Mouse (Mus musculus) hindbrain, embryonic 11.5 days (tissue): ENCODE measurements around the gene Nr1i3. TPM values are rescaled to one million over a fixed set of nuclear protein-coding genes. Genes with fewer than 3 reads are reported as not detected.
A peak's percentile ranks its signal among the peaks of the same experiment; 100 is the strongest.

Experiments
- ATAC-seq: fragments of 200-750 bp; cut with Nextera tagmentation; 2 replicates; pipeline ENCODE4 v1.8.0; 2017; ENCODE audit warnings: mild to moderate bottlenecking, moderate TSS enrichment, moderate library complexity; ENCODE audit not compliant: low FRiP score
- DNase-seq: peaks from one replicate; pipeline ENCODE4 v3.0.0-alpha.2; 2015; ENCODE audit warnings: low spot score
- H3K27ac ChIP-seq: fragments of 300-500 bp; sonication (generic); 2 replicates; pipeline ENCODE4 v1.5.1; 2014; ENCODE audit warnings: mild to moderate bottlenecking, low read depth, low read length
- H3K27me3 ChIP-seq: fragments of 300-500 bp; sonication (generic); 2 replicates; pipeline ENCODE4 v1.6.1; 2014; ENCODE audit warnings: mild to moderate bottlenecking, low read length, moderate library complexity, mixed read lengths; ENCODE audit not compliant: control insufficient read depth, insufficient read depth
- H3K36me3 ChIP-seq: fragments of 300-500 bp; sonication (generic); 2 replicates; pipeline ENCODE4 v1.6.1; 2014; ENCODE audit warnings: mild to moderate bottlenecking, low read length, moderate library complexity, mixed read lengths; ENCODE audit not compliant: control insufficient read depth, insufficient read depth
- H3K4me1 ChIP-seq: fragments of 300-500 bp; sonication (generic); replicated peaks from 2 replicates; pipeline ENCODE4 v1.6.1; 2014; ENCODE audit warnings: low read length, mixed read lengths; ENCODE audit not compliant: control insufficient read depth, insufficient read depth
- H3K4me2 ChIP-seq: fragments of 300-500 bp; sonication (generic); replicated peaks from 2 replicates; pipeline ENCODE4 v1.6.1; 2014; ENCODE audit warnings: mild to moderate bottlenecking, low read depth, low read length
- H3K4me3 ChIP-seq: fragments of 300-500 bp; sonication (generic); 2 replicates; pipeline ENCODE4 v1.5.1; 2014; ENCODE audit warnings: low read depth, low read length
- H3K9ac ChIP-seq: fragments of 300-500 bp; sonication (generic); 2 replicates; pipeline ENCODE4 v1.6.1; 2014; ENCODE audit warnings: low read depth, low read length
- H3K9me3 ChIP-seq: fragments of 300-500 bp; sonication (generic); 2 replicates; pipeline ENCODE4 v1.6.1; 2016; ENCODE audit warnings: low read length; ENCODE audit not compliant: control insufficient read depth
- WGBS: fragments of 180-500 bp; shearing (Covaris S2); extraction: QIAGEN DNeasy Blood & Tissue Kit; methylation state at CpG from one replicate; pipeline ENCODE4 v1.1.7; 2014; 5-methylcytosine and 5-hydroxymethylcytosine counted together
- polyA plus RNA-seq: library from polyadenylated mRNA; unstranded; fragments of >200 nt; fragmentation: Nextera tagmentation; extraction: Ambion mirVana; gene quantifications from 2 replicates; pipeline ENCODE4 v1.2.1, GENCODE M21; 2014

Gene Nr1i3
- polyA plus RNA-seq, 1 experiment from 2014 or later: 0.17 TPM

DNA sequence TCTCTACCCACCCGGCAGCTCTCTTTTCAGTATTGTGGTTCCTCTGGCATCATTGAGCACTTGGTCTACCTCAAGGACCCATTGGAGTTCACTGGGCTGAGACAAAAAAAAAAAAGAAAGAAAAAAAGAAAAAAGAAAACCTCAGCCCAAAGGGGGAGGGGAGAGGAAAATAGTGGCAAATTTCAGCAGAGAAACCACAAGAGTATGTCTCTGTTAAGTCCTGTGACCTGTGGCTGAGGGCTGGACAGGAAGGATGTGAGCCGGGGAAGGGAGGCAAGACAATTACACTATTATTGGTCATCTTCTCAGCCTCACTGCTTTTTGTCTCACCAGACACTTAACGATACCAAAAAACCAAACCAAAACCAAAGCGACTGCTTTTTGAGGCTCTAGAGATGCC is 18.1 kb downstream of the Nr1i3 start:
- Histone ChIP-seq H3K36me3 (peaks cover 3% of the 10 kb centered on the region), H3K4me2 (no peak overlapping the region), H3K4me3 (no peak overlapping the region), H3K9ac (no peak overlapping the region), H3K27ac (no peak overlapping the region), H3K4me1 (no peaks in the 10 kb centered on the region), H3K9me3 (no peaks in the 10 kb centered on the region), H3K27me3 (no peaks in the 10 kb centered on the region)
- no peak for ATAC-seq
- WGBS: 80% methylated on average over 4 of the region's 4 CpGs
- DNase-seq: no peak

DNA sequence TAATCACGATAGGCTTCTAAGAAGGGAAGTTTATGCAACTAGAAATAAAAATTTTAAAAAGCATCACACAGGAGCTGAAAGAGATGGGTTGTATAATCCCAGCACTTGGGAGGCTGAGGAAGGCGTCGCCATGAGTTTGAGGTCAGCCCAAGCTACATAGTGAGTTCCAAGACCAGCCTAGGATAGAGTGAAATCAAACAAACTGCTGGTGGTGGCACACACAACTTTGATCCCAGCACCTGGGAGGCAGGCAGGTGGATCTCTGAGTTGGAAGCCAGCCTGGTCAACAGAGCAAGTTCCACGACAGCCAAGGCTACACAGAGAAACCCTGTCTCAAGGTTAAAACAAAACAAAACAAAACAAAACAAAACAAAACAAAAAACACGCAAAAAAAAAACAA is 18.6 kb downstream of the Nr1i3 start:
- Histone ChIP-seq H3K4me2 (no peak overlapping the region), H3K4me3 (no peak overlapping the region), H3K4me1 (no peaks in the 10 kb centered on the region), H3K27ac (no peak overlapping the region), H3K9me3 (no peaks in the 10 kb centered on the region), H3K36me3 (peaks cover 6% of the 10 kb centered on the region), H3K9ac (no peak overlapping the region), H3K27me3 (no peaks in the 10 kb centered on the region)
- 94% methylated on average over 5 of the region's 5 CpGs for WGBS
- no peak for ATAC-seq
- no peak for DNase-seq

DNA sequence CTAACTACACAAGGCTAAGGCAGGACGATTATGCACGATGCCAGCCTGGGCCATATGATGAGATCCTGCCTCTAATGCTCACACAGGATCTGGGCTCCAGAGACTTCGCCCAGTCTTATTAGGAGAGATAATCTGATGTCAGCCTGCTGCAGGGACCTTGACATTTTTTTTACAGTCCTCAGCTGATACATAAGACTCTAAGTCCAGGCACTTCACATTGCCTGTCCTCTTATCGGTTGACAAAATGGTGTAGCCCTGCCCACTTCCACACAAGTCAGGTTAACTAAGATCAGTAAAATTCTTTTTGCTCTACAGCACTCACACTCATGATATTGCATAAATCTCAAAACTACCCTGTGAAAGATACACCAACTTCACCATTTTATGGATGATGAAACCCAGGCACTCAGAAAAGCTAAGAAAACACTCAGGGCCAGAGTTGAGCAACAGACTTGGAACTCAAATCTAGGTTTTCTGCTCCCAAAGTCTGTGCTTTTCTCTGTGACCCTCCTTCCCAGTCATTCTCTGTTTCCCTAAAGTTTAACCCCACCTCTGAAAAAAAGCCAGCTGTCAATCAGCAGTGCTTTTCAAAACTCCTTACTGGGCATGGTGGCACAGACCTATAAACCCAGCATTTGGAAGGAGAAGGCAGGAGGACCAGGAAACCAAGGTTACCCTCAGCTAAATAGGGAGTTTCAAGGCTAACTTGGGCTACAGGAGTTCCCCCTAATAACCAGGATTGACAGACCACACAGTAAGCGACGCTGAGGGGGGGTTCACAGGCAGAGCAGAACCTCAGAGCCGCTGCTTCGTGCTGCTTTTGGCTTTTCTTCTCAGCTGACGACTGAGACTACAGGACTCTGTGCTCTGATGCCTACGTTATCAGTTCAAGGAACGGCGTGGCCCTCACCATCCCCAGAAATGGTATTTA is 19.3 kb downstream of the Nr1i3 start:
- no peak for DNase-seq
- no peak overlapping the region for H3K4me3 ChIP-seq
- ATAC-seq: no peak
- H3K4me2 ChIP-seq: no peak overlapping the region
- no peak overlapping the region for H3K9ac ChIP-seq
- no peaks in the 10 kb centered on the region for H3K27me3 ChIP-seq
- H3K4me1 ChIP-seq: no peaks in the 10 kb centered on the region
- peaks cover 8% of the 10 kb centered on the region for H3K36me3 ChIP-seq
- WGBS: 86% methylated on average over 12 of the region's 12 CpGs
- no peaks in the 10 kb centered on the region for H3K9me3 ChIP-seq
- H3K27ac ChIP-seq: no peak overlapping the region

DNA sequence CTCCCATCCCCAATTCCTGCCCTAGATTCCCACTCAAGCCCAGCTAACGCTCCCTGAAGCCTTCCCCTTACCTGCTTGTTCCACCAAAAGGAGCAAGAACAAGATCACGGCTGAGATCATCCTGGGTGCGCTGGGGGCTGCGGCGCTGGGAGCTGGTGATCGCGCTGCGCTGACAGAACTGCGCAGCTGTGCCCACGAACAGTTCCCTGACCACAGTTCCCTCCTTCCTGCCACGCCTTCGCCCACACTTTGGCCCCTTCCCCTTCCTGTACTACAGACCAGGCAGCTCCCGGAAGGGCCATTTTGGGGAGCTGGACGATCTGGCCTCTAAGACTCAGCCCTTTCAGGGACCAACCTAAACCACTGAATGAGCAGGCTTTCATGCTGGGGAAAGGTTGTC is 20.4 kb downstream of the Nr1i3 start, which contains the start of gene Fcer1g:
Gene Fcer1g, minus strand, starts transcription at position 240 of the 400 bp plus-strand sequence.
- WGBS: 84% methylated on average over 14 of the region's 14 CpGs

DNA sequence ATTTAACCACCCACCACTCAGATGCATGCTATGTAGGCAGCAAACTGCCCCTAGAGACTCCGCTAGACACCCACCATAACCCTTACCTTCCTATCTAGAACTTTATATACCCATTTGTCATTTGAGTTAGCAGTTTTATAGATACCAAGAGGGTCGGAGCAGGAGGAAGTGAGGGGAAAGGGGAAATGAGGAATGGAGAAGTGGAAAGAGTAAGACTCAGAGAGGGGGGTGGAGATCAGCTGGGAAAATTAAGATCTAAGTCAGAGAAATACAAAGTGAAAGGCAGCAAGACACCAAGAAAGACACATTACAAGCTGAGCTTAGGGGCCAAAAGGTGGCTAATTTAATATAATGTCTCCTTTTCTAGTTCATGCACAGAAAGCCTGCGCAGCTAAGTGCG is 20.8 kb downstream of the Nr1i3 start:
- Histone ChIP-seq H3K36me3 (peaks cover 8% of the 10 kb centered on the region), H3K4me2 (no peak overlapping the region), H3K4me3 (no peak overlapping the region), H3K9me3 (no peaks in the 10 kb centered on the region), H3K27ac (no peak overlapping the region), H3K4me1 (no peaks in the 10 kb centered on the region), H3K9ac (no peak overlapping the region), H3K27me3 (no peaks in the 10 kb centered on the region)
- ATAC-seq: no peak
- no peak for DNase-seq
- WGBS: 96% methylated on average over 4 of the region's 4 CpGs

More for the DNA sequence above, 20.4 kb downstream of the Nr1i3 start, which contains the start of gene Fcer1g:
- H3K4me2 ChIP-seq: no peak within 1 kb of the TSS
- H3K36me3 ChIP-seq: peaks cover 8% of the 10 kb centered on the region
- no peaks in the 10 kb centered on the region for H3K27me3 ChIP-seq
- DNase-seq (no peak), ATAC-seq (no peak)
- H3K4me1 ChIP-seq: no peaks in the 10 kb centered on the region
- no peaks in the 10 kb centered on the region for H3K9me3 ChIP-seq
- no peak within 1 kb of the TSS for H3K4me3 ChIP-seq
- H3K9ac ChIP-seq: no peak within 1 kb of the TSS
- H3K27ac ChIP-seq: no peak within 1 kb of the TSS

DNA sequence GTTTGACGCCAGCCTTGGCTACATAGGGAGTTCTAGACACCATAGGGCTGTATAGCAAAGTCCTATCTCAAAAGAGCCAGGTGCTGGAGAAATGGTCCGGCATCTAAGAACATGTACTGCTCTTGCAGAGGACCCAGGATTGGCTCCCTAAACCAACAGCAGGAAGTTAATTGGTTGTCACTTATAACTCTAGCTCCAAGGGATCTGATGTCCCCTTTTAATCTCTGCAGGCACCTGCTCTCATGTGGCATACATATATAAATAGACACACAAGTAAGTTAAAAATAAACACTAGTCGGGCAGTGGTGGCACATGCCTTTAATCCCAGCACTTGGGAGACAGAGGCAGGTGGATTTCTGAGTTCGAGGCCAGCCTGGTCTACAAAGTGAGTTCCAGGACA is 22.0 kb downstream of the Nr1i3 start:
- Histone ChIP-seq H3K27me3 (no peaks in the 10 kb centered on the region), H3K27ac (no peak overlapping the region), H3K9ac (no peak overlapping the region), H3K9me3 (no peaks in the 10 kb centered on the region), H3K4me3 (no peak overlapping the region), H3K36me3 (peaks cover 8% of the 10 kb centered on the region), H3K4me2 (no peak overlapping the region), H3K4me1 (no peaks in the 10 kb centered on the region)
- 92% methylated on average over 4 of the region's 4 CpGs for WGBS
- ATAC-seq (no peak), DNase-seq (no peak)

DNA sequence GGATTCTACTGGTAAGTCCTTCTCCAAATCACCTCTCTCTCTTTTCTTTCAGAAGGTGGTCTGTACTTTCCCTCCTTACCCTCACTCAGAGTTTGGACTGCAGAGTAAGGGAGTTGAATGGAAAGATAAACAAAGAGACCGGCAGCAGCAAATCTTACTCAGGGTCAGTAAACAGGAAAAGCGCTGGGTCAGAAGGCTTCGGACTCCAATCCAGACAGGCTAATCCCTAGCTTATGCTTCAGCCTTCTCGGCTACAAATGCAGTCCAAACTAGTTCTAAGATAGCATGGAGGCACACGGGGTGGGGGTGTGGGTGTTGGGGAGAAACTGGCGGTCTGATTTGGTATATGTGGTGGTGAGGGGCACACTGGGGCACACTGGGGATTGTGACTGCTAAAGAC is 23.7 kb downstream of the Nr1i3 start:
- Histone ChIP-seq H3K4me2 (no peak overlapping the region), H3K27me3 (no peaks in the 10 kb centered on the region), H3K27ac (no peak overlapping the region), H3K4me3 (no peak overlapping the region), H3K9me3 (no peaks in the 10 kb centered on the region), H3K36me3 (peaks cover 8% of the 10 kb centered on the region), H3K4me1 (no peaks in the 10 kb centered on the region), H3K9ac (no peak overlapping the region)
- DNase-seq (no peak), ATAC-seq (no peak)
- WGBS: 86% methylated on average over 6 of the region's 6 CpGs

DNA sequence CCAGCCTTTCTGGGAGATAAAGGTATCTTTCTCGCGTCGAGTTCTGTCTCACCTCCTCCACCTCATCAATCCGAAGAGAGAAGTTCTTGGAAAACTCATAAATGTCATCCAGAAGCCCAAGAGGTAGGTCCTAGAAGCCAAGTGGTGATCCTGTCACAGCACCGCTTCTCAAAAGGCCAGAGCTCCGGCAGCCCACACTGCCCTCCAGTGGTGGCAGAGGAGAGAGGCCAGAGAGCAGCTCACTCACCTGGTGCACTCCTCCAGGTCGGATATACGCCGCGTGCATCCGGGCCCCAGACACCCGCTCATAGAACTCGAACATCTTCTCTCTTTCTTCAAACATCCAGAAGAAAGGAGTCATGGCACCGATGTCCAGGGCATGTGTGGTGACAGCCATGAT is 24.7 kb downstream of the Nr1i3 start:
- DNase-seq: peak; percentile 72
- WGBS: 75% methylated on average over 14 of the region's 14 CpGs
- H3K4me1 ChIP-seq: no peaks in the 10 kb centered on the region; the same call in 1 of the 2 replicates
- no peaks in the 10 kb centered on the region for H3K9me3 ChIP-seq
- no peak overlapping the region for H3K4me3 ChIP-seq
- H3K4me2 ChIP-seq: no peak overlapping the region
- peaks cover 11% of the 10 kb centered on the region for H3K36me3 ChIP-seq
- 0 out of 2 replicates have a peak, but pooled peaks have one; percentile 40 for ATAC-seq
- no peaks in the 10 kb centered on the region for H3K27me3 ChIP-seq
- H3K9ac ChIP-seq: no peak overlapping the region
- H3K27ac ChIP-seq: no peak overlapping the region
